Mouse (Mus musculus) spleen, adult 2 months (tissue): ENCODE results near the gene Smok3c.

Experiments used
- CTCF ChIP-seq: fragments of 200-500 bp; IDR thresholded peaks from 2 replicates; pipeline ENCODE4 v1.5.1; 2011; ENCODE audit warnings: mild to moderate bottlenecking, inconsistent platforms; ENCODE audit not compliant: insufficient read depth, insufficient read length, insufficient replicate concordance; ENCODE audit errors: extremely low read depth
- POLR2A ChIP-seq: fragments of 200-500 bp; IDR thresholded peaks from 2 replicates; pipeline ENCODE4 v1.6.1; 2011; ENCODE audit warnings: low read depth, low read length, inconsistent platforms

- TF ChIP-seq POLR2A (no peak), CTCF (no peak)
These were observed 22.7 kb downstream of the Smok3c start for GRCm38 (mm10) chr5:138075684-138076083.
